Mouse (Mus musculus) forebrain, embryonic 16.5 days (tissue): ENCODE results near the gene Nudt8. TPM values are rescaled to one million over a fixed set of nuclear protein-coding genes. Genes with fewer than 3 reads are reported as not detected.
"Not testable (repeated sequence)": the region's sequence is repeated elsewhere in the genome, so short reads cannot be mapped to it uniquely, and the experiment has no call there.

Experiments
- ATAC-seq: fragments of 200-750 bp; cut with Nextera tagmentation; 2 replicates; pipeline ENCODE4 v1.8.0; 2017; ENCODE audit warnings: mild to moderate bottlenecking, moderate library complexity
- H3K27ac ChIP-seq: fragments of 300-500 bp; sonication (generic); 2 replicates; pipeline ENCODE4 v1.5.1; 2014; ENCODE audit warnings: low read length, control low read depth
- H3K27me3 ChIP-seq: fragments of 300-500 bp; sonication (generic); replicated peaks from 2 replicates; pipeline ENCODE4 v1.6.1; 2014; ENCODE audit warnings: low read length; ENCODE audit not compliant: control insufficient read depth, insufficient read depth
- H3K36me3 ChIP-seq: fragments of 300-500 bp; sonication (generic); 2 replicates; pipeline ENCODE4 v1.6.1; 2014; ENCODE audit not compliant: control insufficient read depth, insufficient read depth
- H3K4me1 ChIP-seq: fragments of 300-500 bp; sonication (generic); replicated peaks from 2 replicates; pipeline ENCODE4 v1.6.1; 2014; ENCODE audit warnings: low read length; ENCODE audit not compliant: control insufficient read depth, insufficient read depth
- H3K4me2 ChIP-seq: fragments of 300-500 bp; sonication (generic); 2 replicates; pipeline ENCODE4 v1.6.1; 2014; ENCODE audit warnings: mild to moderate bottlenecking, low read length, control low read depth
- H3K4me3 ChIP-seq: fragments of 300-500 bp; sonication (generic); replicated peaks from 2 replicates; pipeline ENCODE4 v1.5.1; 2014; ENCODE audit warnings: mild to moderate bottlenecking, low read length, control low read depth
- H3K9ac ChIP-seq: fragments of 300-500 bp; sonication (generic); replicated peaks from 2 replicates; pipeline ENCODE4 v1.6.1; 2014; ENCODE audit warnings: low read depth, low read length, control low read depth
- H3K9me3 ChIP-seq: fragments of 300-500 bp; sonication (generic); 2 replicates; pipeline ENCODE4 v1.6.1; 2016; ENCODE audit warnings: low read length; ENCODE audit not compliant: control insufficient read depth
- WGBS: fragments of 180-500 bp; shearing (Covaris S2); extraction: QIAGEN DNeasy Blood & Tissue Kit; methylation state at CpG from one replicate; pipeline ENCODE4 v1.1.7; 2014; 5-methylcytosine and 5-hydroxymethylcytosine counted together
- polyA plus RNA-seq: library from polyadenylated mRNA; unstranded; fragments of >200 nt; fragmentation: Nextera tagmentation; extraction: Ambion mirVana; gene quantifications from 2 replicates; pipeline ENCODE4 v1.2.1, GENCODE M21; 2015

Nudt8 gene
- polyA plus RNA-seq: 34.0 and 42.1 TPM in 2 replicates

- no peaks in the 10 kb centered on the region for H3K9me3 ChIP-seq
- peak within 1 kb of the TSS; percentile 92 for H3K4me3 ChIP-seq
- H3K27me3 ChIP-seq: no peaks in the 10 kb centered on the region
- peak within 1 kb of the TSS; percentile 74 for H3K4me2 ChIP-seq
- ATAC-seq: peak; percentile 94
- no peaks in the 10 kb centered on the region for H3K36me3 ChIP-seq
- H3K9ac ChIP-seq: peak within 1 kb of the TSS; percentile 99
- H3K27ac ChIP-seq: peak within 1 kb of the TSS; percentile 98
- H3K4me1 ChIP-seq: peaks cover 13% of the 10 kb centered on the region
- WGBS: under 1% methylated on average over 64 of the region's 64 CpGs
These were observed at the start of gene Nudt8, which contains the start of gene Gm49405 for GRCm38 (mm10) chr19:4000119-4000900. Gene Nudt8, plus strand, starts transcription at chr19:4000580. Gene Gm49405, plus strand, starts transcription at chr19:4000626.

- Histone ChIP-seq H3K4me1 (no peaks in the 10 kb centered on the region), H3K9ac (no peak overlapping the region), H3K9me3 (no peaks in the 10 kb centered on the region), H3K4me2 (no peak overlapping the region), H3K27ac (no peak overlapping the region), H3K4me3 (no peak overlapping the region), H3K27me3 (no peaks in the 10 kb centered on the region), H3K36me3 (no peaks in the 10 kb centered on the region)
- ATAC-seq: no peak
These were observed 48.9 kb upstream of the Nudt8 start for GRCm38 (mm10) chr19:3951461-3951860.

GRCm38 (mm10) chr19:3952099-3952498 is 48.3 kb upstream of the Nudt8 start:
- 33% methylated on average over 1 of the region's 1 CpGs for WGBS
- no peak overlapping the region for H3K9ac ChIP-seq
- no peaks in the 10 kb centered on the region for H3K9me3 ChIP-seq
- H3K4me1 ChIP-seq: no peaks in the 10 kb centered on the region
- no peaks in the 10 kb centered on the region for H3K27me3 ChIP-seq
- H3K4me2 ChIP-seq: no peak overlapping the region
- ATAC-seq: no peak
- H3K36me3 ChIP-seq: no peaks in the 10 kb centered on the region
- H3K27ac ChIP-seq: no peak overlapping the region
- H3K4me3 ChIP-seq: no peak overlapping the region

GRCm38 (mm10) chr19:3955033-3955432 is 45.3 kb upstream of the Nudt8 start:
- H3K27me3 ChIP-seq: no peaks in the 10 kb centered on the region
- no peak overlapping the region for H3K9ac ChIP-seq
- no peaks in the 10 kb centered on the region for H3K4me1 ChIP-seq
- H3K4me3 ChIP-seq: no peak overlapping the region
- H3K4me2 ChIP-seq: no peak overlapping the region
- no peaks in the 10 kb centered on the region for H3K9me3 ChIP-seq
- no peak for ATAC-seq
- no peaks in the 10 kb centered on the region for H3K36me3 ChIP-seq
- no peak overlapping the region for H3K27ac ChIP-seq
- 76% methylated on average over 3 of the region's 3 CpGs for WGBS

GRCm38 (mm10) chr19:3955804-3956203 is 44.6 kb upstream of the Nudt8 start:
- Histone ChIP-seq H3K4me3 (no peak overlapping the region), H3K4me1 (no peaks in the 10 kb centered on the region), H3K36me3 (no peaks in the 10 kb centered on the region), H3K9me3 (no peaks in the 10 kb centered on the region), H3K9ac (no peak overlapping the region), H3K27me3 (no peaks in the 10 kb centered on the region), H3K4me2 (no peak overlapping the region), H3K27ac (no peak overlapping the region)
- no peak for ATAC-seq
- 63% methylated on average over 4 of the region's 4 CpGs for whole genome bisulfite sequencing

- H3K9me3 ChIP-seq, H3K27ac ChIP-seq, H3K27me3 ChIP-seq, H3K4me2 ChIP-seq, H3K9ac ChIP-seq, H3K4me1 ChIP-seq, ATAC-seq, H3K36me3 ChIP-seq, H3K4me3 ChIP-seq: not testable (repeated sequence)
- 89% methylated on average over 4 of the region's 5 CpGs for WGBS
These were observed 42.9 kb upstream of the Nudt8 start for GRCm38 (mm10) chr19:3957296-3958036.

GRCm38 (mm10) chr19:3958470-3958869 is 41.9 kb upstream of the Nudt8 start, which contains the start of gene Aldh3b3:
Gene Aldh3b3, plus strand, starts transcription at chr19:3958645.
- H3K9me3 ChIP-seq: no peaks in the 10 kb centered on the region
- no peak within 1 kb of the TSS for H3K4me2 ChIP-seq
- H3K9ac ChIP-seq: no peak within 1 kb of the TSS
- 61% methylated on average over 4 of the region's 4 CpGs for WGBS
- no peak for ATAC-seq
- H3K27me3 ChIP-seq: no peaks in the 10 kb centered on the region
- no peaks in the 10 kb centered on the region for H3K4me1 ChIP-seq
- no peaks in the 10 kb centered on the region for H3K36me3 ChIP-seq
- H3K4me3 ChIP-seq: no peak within 1 kb of the TSS
- no peak within 1 kb of the TSS for H3K27ac ChIP-seq

- no peak overlapping the region for H3K4me2 ChIP-seq
- no peaks in the 10 kb centered on the region for H3K36me3 ChIP-seq
- H3K27ac ChIP-seq: no peak overlapping the region
- no peak overlapping the region for H3K9ac ChIP-seq
- H3K27me3 ChIP-seq: no peaks in the 10 kb centered on the region
- H3K4me1 ChIP-seq: no peaks in the 10 kb centered on the region
- ATAC-seq: no peak
- H3K9me3 ChIP-seq: no peaks in the 10 kb centered on the region
- no peak overlapping the region for H3K4me3 ChIP-seq
These were observed 41.4 kb upstream of the Nudt8 start for GRCm38 (mm10) chr19:3959030-3959429.

- H3K9me3 ChIP-seq: no peaks in the 10 kb centered on the region
These were observed 40.2 kb upstream of the Nudt8 start for GRCm38 (mm10) chr19:3960211-3960610.

More at GRCm38 (mm10) chr19:3960211-3960610, 40.2 kb upstream of the Nudt8 start:
- no peak for ATAC-seq
- Histone ChIP-seq H3K4me2 (no peak overlapping the region), H3K27me3 (no peaks in the 10 kb centered on the region), H3K4me3 (no peak overlapping the region), H3K36me3 (no peaks in the 10 kb centered on the region), H3K9ac (no peak overlapping the region), H3K4me1 (no peaks in the 10 kb centered on the region), H3K27ac (no peak overlapping the region)
- 93% methylated on average over 5 of the region's 5 CpGs for WGBS
